Mouse (Mus musculus) urinary bladder, postnatal 25 days (tissue): ENCODE data around the gene Gm17482.

ENCODE experiments used
- DNase-seq: peaks from one replicate; pipeline ENCODE4 v3.0.0; 2022; ENCODE audit warnings: low spot score

Gene Gm17482

DNA sequence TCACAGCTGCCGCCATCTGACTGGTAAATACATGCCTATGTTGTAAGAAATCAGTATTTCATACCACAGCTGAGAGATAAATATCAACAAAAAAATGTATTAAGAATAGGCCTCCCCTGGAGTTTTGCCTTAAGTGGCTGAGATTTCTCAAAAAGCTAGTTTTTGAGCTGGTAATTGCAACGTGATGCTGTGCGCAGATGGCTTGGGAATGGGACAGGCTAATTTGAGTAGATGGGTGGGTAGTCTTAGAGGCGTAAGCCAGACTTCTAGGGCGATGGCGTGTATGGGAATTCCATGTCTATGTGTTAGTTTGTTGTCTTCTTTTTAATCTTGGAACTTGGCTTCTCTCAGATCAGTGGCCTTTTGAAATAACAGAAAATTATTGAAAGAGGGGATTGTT, 64.7 kb downstream of the Gm17482 start:
- no peak for DNase-seq

GRCm38 (mm10) chr6:115292621-115293020, 65.5 kb downstream of the Gm17482 start:
- DNase-seq, result no peak

GRCm38 (mm10) chr6:115293877-115294276, 66.7 kb downstream of the Gm17482 start:
- no peak for DNase-seq

DNA sequence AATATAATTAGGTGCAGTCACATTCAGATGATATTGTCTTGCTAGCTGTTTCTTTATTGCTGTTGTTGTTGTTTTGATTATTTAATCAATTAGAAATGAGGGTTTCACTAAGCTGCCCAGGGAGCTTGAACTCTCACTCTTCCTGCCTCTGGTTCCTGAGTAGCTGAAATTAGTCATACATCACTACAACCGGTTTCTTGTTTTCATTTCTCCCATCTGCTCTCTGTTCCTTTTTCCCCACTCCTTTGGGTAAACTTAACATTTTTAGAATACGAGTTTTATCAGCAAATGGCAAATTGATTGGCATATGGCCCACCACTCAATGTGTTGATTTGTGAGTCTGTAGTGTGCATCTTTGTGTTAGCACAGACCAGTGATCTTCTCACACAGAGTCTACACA, 80.0 kb downstream of the Gm17482 start:
- DNase-seq, result no peak
